Mouse (Mus musculus): ENCODE measurements around the gene Arl8b. TPM values are rescaled to one million over a fixed set of nuclear protein-coding genes. Genes with fewer than 3 reads are reported as not detected.

Gene Arl8b
- polyA plus RNA-seq, 1 experiment from 2014 or later: 112 TPM

DNA sequence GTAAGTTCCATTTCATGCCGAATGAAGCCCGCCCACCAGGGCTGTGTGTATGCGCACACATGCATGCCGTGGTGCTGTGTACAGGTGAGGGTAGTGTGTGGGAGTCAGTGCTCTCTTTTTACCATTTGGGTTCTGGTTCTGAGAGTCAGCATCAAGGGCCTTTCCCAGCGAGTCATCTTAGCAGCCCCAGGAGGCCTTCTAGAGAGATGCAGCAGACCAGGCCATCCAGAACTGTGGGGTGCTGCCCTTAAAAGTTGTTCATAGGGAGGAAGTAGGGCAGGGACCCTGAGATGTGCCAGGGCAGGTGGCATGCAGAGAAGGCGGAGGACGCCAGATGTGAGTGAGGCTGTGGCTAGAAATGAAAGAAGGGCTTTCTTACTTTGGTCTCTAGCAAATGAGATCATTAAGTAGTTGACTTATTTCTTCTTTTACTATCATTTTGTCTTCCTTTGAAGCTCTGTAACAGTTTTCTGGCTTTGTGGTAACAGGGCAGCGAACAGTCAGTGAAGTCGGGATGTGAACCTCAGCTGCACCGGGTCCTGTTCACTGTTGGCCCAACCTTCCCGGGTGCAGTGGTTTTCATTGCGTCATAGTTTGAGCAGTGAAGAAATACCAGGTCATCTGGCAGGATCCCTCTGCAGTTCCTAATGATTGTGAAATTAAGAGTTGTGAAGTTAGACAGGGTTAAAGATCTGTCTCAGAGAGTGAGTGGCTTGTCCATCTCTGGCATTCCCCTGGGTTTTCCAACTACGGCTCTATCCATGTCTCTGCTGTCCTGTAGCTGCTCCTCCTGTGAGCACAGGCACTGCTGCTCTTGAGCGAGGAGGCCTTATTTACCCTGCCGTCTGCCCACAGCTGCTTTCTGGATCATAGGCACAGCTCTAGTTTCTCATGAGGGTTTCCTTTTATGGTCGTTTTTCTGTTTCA lies 53.1 kb downstream of the Arl8b start:
- no peak overlapping the region for H3K27ac ChIP-seq (ENCODE audit: low read length)
- ATAC-seq: no peak
- no peaks in the 10 kb centered on the region for H3K4me1 ChIP-seq (ENCODE audit: control insufficient read depth, insufficient read depth, low read length)
- H3K9ac ChIP-seq (ENCODE audit: low read depth, low read length): no peak overlapping the region
- no peaks in the 10 kb centered on the region for H3K9me3 ChIP-seq (replicated peaks; ENCODE audit: control insufficient read depth, low read length, poor library complexity, severe bottlenecking)
- no peak overlapping the region for H3K4me3 ChIP-seq (ENCODE audit: low read depth, low read length)
- no peaks in the 10 kb centered on the region for H3K27me3 ChIP-seq (ENCODE audit: control insufficient read depth, insufficient read depth, low read depth, low read length)
- no peak overlapping the region for H3K4me2 ChIP-seq (ENCODE audit: low read length)
- WGBS: 91% methylated on average over 16 of the region's 16 CpGs
- H3K36me3 ChIP-seq (ENCODE audit: control insufficient read depth, insufficient read depth, low read length): peaks cover 8% of the 10 kb centered on the region; the same call in 1 of the 2 replicates

DNA sequence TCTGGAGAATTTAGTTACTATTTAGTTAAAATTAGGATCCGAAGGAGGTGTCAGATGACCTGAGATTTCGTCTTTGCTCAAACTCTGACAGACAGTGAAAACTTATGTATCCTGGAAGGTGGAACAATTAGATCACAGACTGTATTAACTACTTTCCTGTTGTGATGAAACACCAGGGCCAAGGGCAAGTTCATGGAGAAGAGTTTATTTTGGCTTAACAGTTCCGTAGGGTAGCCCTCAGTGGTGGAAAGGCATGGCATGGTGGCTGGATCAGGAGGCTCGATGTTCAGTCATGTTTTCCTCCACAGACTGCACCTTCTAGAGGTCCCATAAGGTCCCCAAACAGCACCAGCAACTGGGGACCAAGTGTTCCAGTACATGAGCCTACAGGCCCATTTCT lies 54.2 kb downstream of the Arl8b start:
- no peak overlapping the region for H3K27ac ChIP-seq (ENCODE audit: low read length)
- H3K4me2 ChIP-seq (ENCODE audit: low read length): no peak overlapping the region
- no peak overlapping the region for H3K4me3 ChIP-seq (ENCODE audit: low read depth, low read length)
- H3K27me3 ChIP-seq (ENCODE audit: control insufficient read depth, insufficient read depth, low read depth, low read length): no peaks in the 10 kb centered on the region
- H3K9me3 ChIP-seq (replicated peaks; ENCODE audit: control insufficient read depth, low read length, poor library complexity, severe bottlenecking): no peaks in the 10 kb centered on the region
- no peaks in the 10 kb centered on the region for H3K4me1 ChIP-seq (ENCODE audit: control insufficient read depth, insufficient read depth, low read length)
- 95% methylated on average over 4 of the region's 4 CpGs for WGBS
- ATAC-seq: no peak
- H3K36me3 ChIP-seq (ENCODE audit: control insufficient read depth, insufficient read depth, low read length): peaks cover 8% of the 10 kb centered on the region; the same call in 1 of the 2 replicates
- no peak overlapping the region for H3K9ac ChIP-seq (ENCODE audit: low read depth, low read length)

DNA sequence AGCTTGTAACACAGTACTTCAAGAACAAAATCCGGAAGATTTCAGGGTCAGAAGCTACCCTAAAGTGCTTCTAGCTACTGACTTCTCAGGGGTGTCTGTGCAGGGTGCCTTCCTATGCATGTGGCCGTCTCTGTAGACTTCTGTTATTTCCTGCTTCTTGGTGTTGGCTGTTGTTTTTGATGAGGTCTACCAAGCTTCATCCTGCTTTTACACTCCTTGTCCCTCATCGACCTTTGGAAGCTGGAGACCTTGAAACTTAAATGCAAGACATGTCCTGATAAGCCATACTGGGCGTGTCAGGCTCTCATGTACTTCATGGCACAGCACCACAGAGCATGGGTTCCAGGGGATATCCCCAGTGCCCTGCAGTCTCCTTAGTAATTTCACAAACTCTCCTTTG lies 55.1 kb downstream of the Arl8b start:
- Histone ChIP-seq H3K4me1 (ENCODE audit: control insufficient read depth, insufficient read depth, low read length) (no peaks in the 10 kb centered on the region), H3K36me3 (ENCODE audit: control insufficient read depth, insufficient read depth, low read length) (peaks cover 8% of the 10 kb centered on the region; the same call in 1 of the 2 replicates), H3K27me3 (ENCODE audit: control insufficient read depth, insufficient read depth, low read depth, low read length) (no peaks in the 10 kb centered on the region), H3K4me2 (ENCODE audit: low read length) (no peak overlapping the region), H3K9me3 (replicated peaks; ENCODE audit: control insufficient read depth, low read length, poor library complexity, severe bottlenecking) (no peaks in the 10 kb centered on the region), H3K4me3 (ENCODE audit: low read depth, low read length) (no peak overlapping the region), H3K9ac (ENCODE audit: low read depth, low read length) (no peak overlapping the region), H3K27ac (ENCODE audit: low read length) (no peak overlapping the region)
- WGBS: 94% methylated on average over 4 of the region's 4 CpGs
- ATAC-seq: no peak

DNA sequence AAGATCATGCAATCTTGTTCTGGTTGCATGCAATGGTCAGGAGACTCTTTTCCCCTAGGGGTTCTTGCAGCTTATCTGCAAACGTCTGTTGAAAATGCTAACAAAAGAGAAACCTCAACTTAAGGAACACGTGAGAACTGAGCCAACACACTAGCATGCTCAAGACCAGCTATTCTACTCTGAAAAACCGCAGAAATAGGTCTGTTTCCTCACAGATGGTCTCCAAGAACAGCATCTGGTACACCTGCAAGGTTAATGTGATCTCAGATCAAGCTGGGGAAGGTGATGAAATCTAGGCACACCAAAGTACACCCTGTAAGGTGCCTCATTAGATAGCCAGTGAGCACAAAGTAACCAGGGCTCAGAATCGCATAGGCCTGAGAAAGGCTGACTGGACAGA lies 56.5 kb downstream of the Arl8b start:
- Histone ChIP-seq H3K27ac (ENCODE audit: low read length) (no peak overlapping the region), H3K9ac (ENCODE audit: low read depth, low read length) (no peak overlapping the region), H3K9me3 (replicated peaks; ENCODE audit: control insufficient read depth, low read length, poor library complexity, severe bottlenecking) (no peaks in the 10 kb centered on the region), H3K4me2 (ENCODE audit: low read length) (no peak overlapping the region), H3K4me3 (ENCODE audit: low read depth, low read length) (no peak overlapping the region), H3K36me3 (ENCODE audit: control insufficient read depth, insufficient read depth, low read length) (peaks cover 13% of the 10 kb centered on the region; the same call in 1 of the 2 replicates), H3K27me3 (ENCODE audit: control insufficient read depth, insufficient read depth, low read depth, low read length) (no peaks in the 10 kb centered on the region), H3K4me1 (ENCODE audit: control insufficient read depth, insufficient read depth, low read length) (no peaks in the 10 kb centered on the region)
- WGBS: 90% methylated on average over 4 of the region's 4 CpGs
- no peak for ATAC-seq

DNA sequence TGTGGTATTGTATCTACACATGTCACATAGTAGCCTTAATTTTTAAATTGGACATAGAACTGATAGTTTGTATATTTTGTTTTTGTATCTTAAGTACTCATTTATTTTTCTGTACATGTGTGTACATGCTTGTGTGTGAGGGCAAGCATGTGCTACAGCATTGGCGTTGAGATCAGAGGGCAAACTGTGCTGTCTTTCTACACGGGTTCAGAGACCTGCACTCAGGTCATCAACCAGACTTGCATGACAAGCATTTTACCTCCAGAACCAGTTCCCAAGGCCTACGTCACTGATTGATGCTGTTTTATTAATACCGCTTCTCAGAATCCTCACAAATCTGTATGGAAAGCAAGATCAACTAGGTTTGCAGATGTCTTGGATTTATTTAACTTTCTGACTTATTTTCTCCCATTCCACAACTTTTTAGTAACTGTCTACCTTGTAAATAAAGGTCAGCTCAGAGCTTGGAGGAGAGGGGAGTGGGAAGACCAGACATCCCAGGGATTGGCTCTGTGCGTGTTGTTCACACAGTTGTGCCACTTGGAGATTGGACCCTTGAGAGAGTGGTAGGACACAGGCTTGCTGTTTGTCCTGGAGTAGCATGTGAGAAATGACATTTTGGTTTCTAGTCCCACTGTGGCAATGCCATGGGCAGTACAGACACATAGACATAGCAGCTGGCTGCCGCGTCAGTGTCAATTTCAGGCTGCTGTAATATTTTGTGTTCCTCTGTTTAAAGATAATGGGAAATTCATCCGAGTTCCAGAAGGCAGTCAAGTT lies 58.2 kb downstream of the Arl8b start:
- Histone ChIP-seq H3K36me3 (ENCODE audit: control insufficient read depth, insufficient read depth, low read length) (peaks cover 16% of the 10 kb centered on the region), H3K9me3 (replicated peaks; ENCODE audit: control insufficient read depth, low read length, poor library complexity, severe bottlenecking) (no peaks in the 10 kb centered on the region), H3K27me3 (ENCODE audit: control insufficient read depth, insufficient read depth, low read depth, low read length) (no peaks in the 10 kb centered on the region), H3K27ac (ENCODE audit: low read length) (no peak overlapping the region), H3K9ac (ENCODE audit: low read depth, low read length) (no peak overlapping the region), H3K4me1 (ENCODE audit: control insufficient read depth, insufficient read depth, low read length) (no peaks in the 10 kb centered on the region), H3K4me2 (ENCODE audit: low read length) (no peak overlapping the region), H3K4me3 (ENCODE audit: low read depth, low read length) (no peak overlapping the region)
- WGBS: 93% methylated on average over 8 of the region's 8 CpGs
- no peak for ATAC-seq

DNA sequence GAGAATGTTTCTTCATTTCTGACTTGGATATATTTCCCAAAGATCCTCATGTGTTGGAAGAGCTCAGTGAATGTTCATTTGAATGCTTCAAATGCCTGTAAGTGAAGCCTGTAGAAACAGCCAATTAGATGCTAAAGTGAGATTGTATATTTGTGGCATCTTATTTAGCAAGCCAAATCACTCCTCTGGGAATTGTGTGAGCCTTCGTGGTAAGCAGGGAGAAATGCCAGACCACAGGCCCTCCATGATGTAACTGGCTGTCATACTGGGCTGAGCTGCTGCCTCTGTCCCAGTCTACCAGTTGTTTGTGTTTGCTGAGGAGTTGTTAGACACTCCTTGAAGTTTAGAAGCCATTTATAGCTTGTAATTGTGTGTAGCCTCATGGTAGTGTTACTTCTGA lies 60.8 kb downstream of the Arl8b start:
- Histone ChIP-seq H3K9ac (ENCODE audit: low read depth, low read length) (no peak overlapping the region), H3K4me3 (ENCODE audit: low read depth, low read length) (no peak overlapping the region), H3K27ac (ENCODE audit: low read length) (no peak overlapping the region), H3K4me2 (ENCODE audit: low read length) (no peak overlapping the region), H3K36me3 (ENCODE audit: control insufficient read depth, insufficient read depth, low read length) (peaks cover 13% of the 10 kb centered on the region), H3K9me3 (replicated peaks; ENCODE audit: control insufficient read depth, low read length, poor library complexity, severe bottlenecking) (no peaks in the 10 kb centered on the region), H3K27me3 (ENCODE audit: control insufficient read depth, insufficient read depth, low read depth, low read length) (no peaks in the 10 kb centered on the region), H3K4me1 (ENCODE audit: control insufficient read depth, insufficient read depth, low read length) (no peaks in the 10 kb centered on the region)
- ATAC-seq: no peak
- WGBS: 85% methylated on average over 1 of the region's 1 CpGs

DNA sequence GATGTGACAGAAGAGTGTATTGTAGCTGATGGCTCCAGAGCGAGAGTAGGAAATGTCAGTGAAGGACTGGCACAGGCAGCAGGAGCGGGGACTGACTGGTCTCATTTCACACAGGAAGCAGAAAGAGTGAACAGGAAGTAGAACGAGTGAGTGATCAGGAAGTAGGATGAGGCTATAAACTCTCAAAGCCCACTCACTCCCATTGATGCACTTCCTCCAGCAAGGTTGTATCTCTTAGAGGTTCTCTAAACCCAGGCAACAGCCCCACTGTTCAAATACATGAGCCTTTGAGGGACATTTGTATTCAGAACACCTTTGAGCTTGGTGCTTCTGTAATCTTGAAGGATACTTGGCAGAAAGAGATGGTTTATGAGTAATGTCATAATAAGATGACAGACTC lies 61.2 kb downstream of the Arl8b start:
- no peak for ATAC-seq
- Histone ChIP-seq H3K27me3 (ENCODE audit: control insufficient read depth, insufficient read depth, low read depth, low read length) (no peaks in the 10 kb centered on the region), H3K4me3 (ENCODE audit: low read depth, low read length) (no peak overlapping the region), H3K4me2 (ENCODE audit: low read length) (no peak overlapping the region), H3K27ac (ENCODE audit: low read length) (no peak overlapping the region), H3K9me3 (replicated peaks; ENCODE audit: control insufficient read depth, low read length, poor library complexity, severe bottlenecking) (no peaks in the 10 kb centered on the region), H3K9ac (ENCODE audit: low read depth, low read length) (no peak overlapping the region), H3K36me3 (ENCODE audit: control insufficient read depth, insufficient read depth, low read length) (peaks cover 17% of the 10 kb centered on the region), H3K4me1 (ENCODE audit: control insufficient read depth, insufficient read depth, low read length) (no peaks in the 10 kb centered on the region)
- WGBS: 92% methylated on average over 3 of the region's 3 CpGs

DNA sequence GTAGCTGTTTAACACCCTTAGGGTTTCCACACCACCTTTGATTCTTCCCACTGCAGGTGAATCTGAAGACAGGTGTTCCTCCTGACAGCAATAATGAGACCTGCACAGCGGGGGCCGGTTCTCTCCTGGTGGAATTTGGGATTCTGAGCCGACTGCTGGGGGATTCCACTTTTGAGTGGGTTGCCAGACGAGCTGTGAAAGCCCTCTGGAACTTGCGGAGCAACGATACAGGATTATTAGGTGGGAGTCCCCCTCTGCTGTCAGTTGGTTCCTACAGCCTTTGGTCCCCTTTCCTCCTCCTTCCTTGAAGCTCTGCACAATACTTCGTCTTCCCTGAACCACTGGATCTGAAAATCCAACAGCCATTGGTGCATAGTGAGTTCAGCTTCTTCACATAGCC lies 61.9 kb downstream of the Arl8b start:
- H3K9ac ChIP-seq (ENCODE audit: low read depth, low read length): no peak overlapping the region
- WGBS: 90% methylated on average over 7 of the region's 7 CpGs

More for the DNA sequence above, 61.9 kb downstream of the Arl8b start:
- no peak overlapping the region for H3K4me3 ChIP-seq (ENCODE audit: low read depth, low read length)
- no peaks in the 10 kb centered on the region for H3K27me3 ChIP-seq (ENCODE audit: control insufficient read depth, insufficient read depth, low read depth, low read length)
- H3K4me2 ChIP-seq (ENCODE audit: low read length): no peak overlapping the region
- peaks cover 20% of the 10 kb centered on the region for H3K36me3 ChIP-seq (ENCODE audit: control insufficient read depth, insufficient read depth, low read length)
- ATAC-seq: no peak
- H3K9me3 ChIP-seq (replicated peaks; ENCODE audit: control insufficient read depth, low read length, poor library complexity, severe bottlenecking): no peaks in the 10 kb centered on the region
- no peaks in the 10 kb centered on the region for H3K4me1 ChIP-seq (ENCODE audit: control insufficient read depth, insufficient read depth, low read length)
- no peak overlapping the region for H3K27ac ChIP-seq (ENCODE audit: low read length)
